Mouse (Mus musculus): ENCODE results near the gene 4931440F15Rik. TPM values are rescaled to one million over a fixed set of nuclear protein-coding genes. Genes with fewer than 3 reads are reported as not detected.
A peak's percentile ranks its signal among the peaks of the same experiment; 100 is the strongest.
"Not testable (repeated sequence)": the region's sequence is repeated elsewhere in the genome, so short reads cannot be mapped to it uniquely, and the experiment has no call there.

4931440F15Rik gene
- polyA plus RNA-seq, 1 experiment from 2014 or later: 1.3 TPM

GRCm38 (mm10) chr11:29827729-29828128, 2.3 kb upstream of the 4931440F15Rik start:
- no peaks in the 10 kb centered on the region for H3K27me3 ChIP-seq (ENCODE audit: control insufficient read depth, insufficient read depth, low read length)
- no peaks in the 10 kb centered on the region for H3K9me3 ChIP-seq (ENCODE audit: control insufficient read depth, low read length)
- 82% methylated on average over 2 of the region's 2 CpGs for WGBS
- no peak overlapping the region for H3K9ac ChIP-seq (replicated peaks; ENCODE audit: low read depth, low read length)
- ATAC-seq (ENCODE audit: low read depth): no peak
- no peak overlapping the region for H3K27ac ChIP-seq (ENCODE audit: low read depth, low read length)
- H3K4me1 ChIP-seq (ENCODE audit: control insufficient read depth, insufficient read depth, low read length): no peaks in the 10 kb centered on the region
- no peak overlapping the region for H3K4me3 ChIP-seq (ENCODE audit: low read depth, low read length)
- H3K36me3 ChIP-seq (ENCODE audit: control insufficient read depth, insufficient read depth, low read length): no peaks in the 10 kb centered on the region
- no peak overlapping the region for H3K4me2 ChIP-seq (ENCODE audit: low read depth, low read length)

GRCm38 (mm10) chr11:29826001-29826400, 533 bp upstream of the 4931440F15Rik start:
- H3K4me3 ChIP-seq (ENCODE audit: low read depth, low read length): no peak overlapping the region
- no peak overlapping the region for H3K9ac ChIP-seq (replicated peaks; ENCODE audit: low read depth, low read length)
- no peaks in the 10 kb centered on the region for H3K27me3 ChIP-seq (ENCODE audit: control insufficient read depth, insufficient read depth, low read length)
- no peak overlapping the region for H3K4me2 ChIP-seq (ENCODE audit: low read depth, low read length)
- no peaks in the 10 kb centered on the region for H3K4me1 ChIP-seq (ENCODE audit: control insufficient read depth, insufficient read depth, low read length)
- no peaks in the 10 kb centered on the region for H3K36me3 ChIP-seq (ENCODE audit: control insufficient read depth, insufficient read depth, low read length)
- no peak overlapping the region for H3K27ac ChIP-seq (ENCODE audit: low read depth, low read length)
- H3K9me3 ChIP-seq (ENCODE audit: control insufficient read depth, low read length): no peaks in the 10 kb centered on the region
- WGBS: 88% methylated on average over 1 of the region's 1 CpGs
- no peak for ATAC-seq (ENCODE audit: low read depth)

GRCm38 (mm10) chr11:29824474-29825270, 796 bp downstream of the 4931440F15Rik start:
- not testable (repeated sequence) for H3K9me3 ChIP-seq (ENCODE audit: control insufficient read depth, low read length); H3K4me3 ChIP-seq (ENCODE audit: low read depth, low read length); H3K4me1 ChIP-seq (ENCODE audit: control insufficient read depth, insufficient read depth, low read length); H3K36me3 ChIP-seq (ENCODE audit: control insufficient read depth, insufficient read depth, low read length); H3K27me3 ChIP-seq (ENCODE audit: control insufficient read depth, insufficient read depth, low read length); H3K9ac ChIP-seq (replicated peaks; ENCODE audit: low read depth, low read length); H3K27ac ChIP-seq (ENCODE audit: low read depth, low read length); H3K4me2 ChIP-seq (ENCODE audit: low read depth, low read length)
- ATAC-seq (ENCODE audit: low read depth): peak; percentile 55; the same call in 1 of the 2 replicates
- 20% methylated on average over 50 of the region's 62 CpGs for WGBS

DNA sequence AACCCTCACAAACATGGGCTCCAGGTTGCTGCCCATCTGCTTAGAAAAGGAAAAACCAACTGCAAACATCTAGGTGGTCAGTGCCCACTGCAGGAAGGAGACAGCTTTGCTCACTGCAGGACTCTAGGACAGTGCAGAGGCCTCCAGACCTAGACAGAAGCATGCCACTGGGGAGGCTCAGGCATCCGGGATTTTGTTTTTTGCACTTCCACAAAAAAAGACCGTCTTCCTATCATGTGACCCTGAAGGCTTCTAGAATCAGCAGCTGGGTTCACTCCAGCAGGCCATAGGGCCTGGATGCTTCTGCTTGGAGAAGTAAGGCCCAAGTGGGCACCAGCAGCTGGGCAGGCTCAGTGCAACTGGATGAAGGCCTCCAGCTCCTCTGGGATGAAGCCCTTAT, 2.3 kb downstream of the 4931440F15Rik start:
- no peaks in the 10 kb centered on the region for H3K9me3 ChIP-seq (ENCODE audit: control insufficient read depth, low read length)
- H3K9ac ChIP-seq (replicated peaks; ENCODE audit: low read depth, low read length): no peak overlapping the region
- H3K27me3 ChIP-seq (ENCODE audit: control insufficient read depth, insufficient read depth, low read length): no peaks in the 10 kb centered on the region
- H3K4me2 ChIP-seq (ENCODE audit: low read depth, low read length): no peak overlapping the region
- WGBS: 94% methylated on average over 2 of the region's 2 CpGs
- no peak overlapping the region for H3K27ac ChIP-seq (ENCODE audit: low read depth, low read length)
- no peaks in the 10 kb centered on the region for H3K4me1 ChIP-seq (ENCODE audit: control insufficient read depth, insufficient read depth, low read length)
- no peaks in the 10 kb centered on the region for H3K36me3 ChIP-seq (ENCODE audit: control insufficient read depth, insufficient read depth, low read length)
- no peak overlapping the region for H3K4me3 ChIP-seq (ENCODE audit: low read depth, low read length)
- no peak for ATAC-seq (ENCODE audit: low read depth)

GRCm38 (mm10) chr11:29815670-29816069, 9.8 kb downstream of the 4931440F15Rik start:
- Histone ChIP-seq H3K36me3 (ENCODE audit: control insufficient read depth, insufficient read depth, low read length) (no peaks in the 10 kb centered on the region), H3K4me2 (ENCODE audit: low read depth, low read length) (no peak overlapping the region), H3K9me3 (ENCODE audit: control insufficient read depth, low read length) (no peaks in the 10 kb centered on the region), H3K4me1 (ENCODE audit: control insufficient read depth, insufficient read depth, low read length) (no peaks in the 10 kb centered on the region), H3K4me3 (ENCODE audit: low read depth, low read length) (no peak overlapping the region), H3K9ac (replicated peaks; ENCODE audit: low read depth, low read length) (no peak overlapping the region), H3K27ac (ENCODE audit: low read depth, low read length) (no peak overlapping the region), H3K27me3 (ENCODE audit: control insufficient read depth, insufficient read depth, low read length) (no peaks in the 10 kb centered on the region)
- ATAC-seq (ENCODE audit: low read depth): no peak

DNA sequence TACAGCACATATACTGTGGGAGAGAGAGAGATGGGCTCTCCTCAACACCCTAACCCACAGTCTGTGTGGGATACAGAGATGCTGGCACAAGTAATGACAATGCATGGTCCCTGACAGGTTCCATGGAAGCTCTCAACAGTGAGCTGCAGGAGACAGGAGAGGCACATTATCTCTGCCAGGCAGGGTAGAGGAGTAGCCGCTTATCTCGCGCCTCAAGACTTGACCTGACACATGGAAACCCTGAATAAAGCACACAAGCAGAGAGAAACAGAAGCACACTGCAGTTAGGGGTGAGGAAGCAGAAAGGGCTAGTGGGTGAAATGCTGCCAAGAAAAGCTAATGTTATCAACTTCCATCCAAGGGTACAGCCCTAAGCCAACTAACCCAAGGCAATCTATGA, 10.2 kb downstream of the 4931440F15Rik start:
- Histone ChIP-seq H3K4me3 (ENCODE audit: low read depth, low read length) (no peak overlapping the region), H3K27me3 (ENCODE audit: control insufficient read depth, insufficient read depth, low read length) (no peaks in the 10 kb centered on the region), H3K4me1 (ENCODE audit: control insufficient read depth, insufficient read depth, low read length) (no peaks in the 10 kb centered on the region), H3K36me3 (ENCODE audit: control insufficient read depth, insufficient read depth, low read length) (no peaks in the 10 kb centered on the region), H3K9me3 (ENCODE audit: control insufficient read depth, low read length) (no peaks in the 10 kb centered on the region), H3K27ac (ENCODE audit: low read depth, low read length) (no peak overlapping the region), H3K9ac (replicated peaks; ENCODE audit: low read depth, low read length) (no peak overlapping the region), H3K4me2 (ENCODE audit: low read depth, low read length) (no peak overlapping the region)
- ATAC-seq (ENCODE audit: low read depth): no peak
- 94% methylated on average over 3 of the region's 3 CpGs for WGBS

DNA sequence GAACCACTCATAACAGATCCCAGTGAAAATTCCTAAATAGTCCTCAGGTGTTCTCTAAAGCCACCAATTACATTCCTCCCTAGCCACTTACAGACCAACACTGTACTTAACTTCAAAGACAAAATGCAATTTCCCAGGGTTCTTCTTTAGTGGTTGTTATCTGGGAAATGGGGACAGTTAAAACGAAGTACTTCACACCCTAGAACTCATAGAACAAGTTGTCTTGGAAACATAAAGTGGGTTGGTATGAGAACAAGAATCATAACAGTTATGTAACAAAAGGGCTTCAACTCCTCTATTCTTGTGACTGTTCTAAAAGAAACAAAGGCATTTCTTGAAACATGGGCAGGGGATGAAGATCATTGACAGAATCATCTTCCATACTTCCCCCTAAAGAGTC, 12.2 kb downstream of the 4931440F15Rik start:
- no peaks in the 10 kb centered on the region for H3K36me3 ChIP-seq (ENCODE audit: control insufficient read depth, insufficient read depth, low read length)
- 85% methylated on average over 1 of the region's 1 CpGs for WGBS
- H3K27me3 ChIP-seq (ENCODE audit: control insufficient read depth, insufficient read depth, low read length): no peaks in the 10 kb centered on the region
- ATAC-seq (ENCODE audit: low read depth): no peak
- H3K4me3 ChIP-seq (ENCODE audit: low read depth, low read length): no peak overlapping the region
- H3K9ac ChIP-seq (replicated peaks; ENCODE audit: low read depth, low read length): no peak overlapping the region
- no peaks in the 10 kb centered on the region for H3K9me3 ChIP-seq (ENCODE audit: control insufficient read depth, low read length)
- no peak overlapping the region for H3K27ac ChIP-seq (ENCODE audit: low read depth, low read length)
- no peak overlapping the region for H3K4me2 ChIP-seq (ENCODE audit: low read depth, low read length)
- H3K4me1 ChIP-seq (ENCODE audit: control insufficient read depth, insufficient read depth, low read length): no peaks in the 10 kb centered on the region

DNA sequence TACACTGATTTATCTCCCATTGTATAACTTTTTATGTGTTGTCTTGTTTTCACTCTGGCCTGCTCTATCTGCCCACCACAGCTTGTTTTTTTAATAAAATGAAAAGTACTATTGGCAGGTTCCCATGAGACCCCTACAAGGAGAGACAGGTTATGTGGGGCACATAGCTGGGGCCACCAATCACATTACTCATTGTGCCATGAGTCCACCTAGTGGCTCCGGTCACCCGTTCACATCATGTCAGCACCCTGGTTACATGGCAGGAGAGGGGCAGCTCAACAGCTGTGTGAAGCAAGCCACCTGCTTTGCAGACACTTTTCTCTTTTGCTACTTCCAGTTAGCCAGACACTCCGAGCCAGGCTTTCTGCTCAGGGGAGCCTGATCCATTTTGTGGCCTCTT, 13.0 kb downstream of the 4931440F15Rik start:
- Histone ChIP-seq H3K36me3 (ENCODE audit: control insufficient read depth, insufficient read depth, low read length) (no peaks in the 10 kb centered on the region), H3K9me3 (ENCODE audit: control insufficient read depth, low read length) (no peaks in the 10 kb centered on the region), H3K27ac (ENCODE audit: low read depth, low read length) (no peak overlapping the region), H3K4me3 (ENCODE audit: low read depth, low read length) (no peak overlapping the region), H3K4me1 (ENCODE audit: control insufficient read depth, insufficient read depth, low read length) (no peaks in the 10 kb centered on the region), H3K9ac (replicated peaks; ENCODE audit: low read depth, low read length) (no peak overlapping the region), H3K4me2 (ENCODE audit: low read depth, low read length) (no peak overlapping the region), H3K27me3 (ENCODE audit: control insufficient read depth, insufficient read depth, low read length) (no peaks in the 10 kb centered on the region)
- 69% methylated on average over 3 of the region's 3 CpGs for WGBS
- ATAC-seq (ENCODE audit: low read depth): peak; percentile 54; the same call in 1 of the 2 replicates

DNA sequence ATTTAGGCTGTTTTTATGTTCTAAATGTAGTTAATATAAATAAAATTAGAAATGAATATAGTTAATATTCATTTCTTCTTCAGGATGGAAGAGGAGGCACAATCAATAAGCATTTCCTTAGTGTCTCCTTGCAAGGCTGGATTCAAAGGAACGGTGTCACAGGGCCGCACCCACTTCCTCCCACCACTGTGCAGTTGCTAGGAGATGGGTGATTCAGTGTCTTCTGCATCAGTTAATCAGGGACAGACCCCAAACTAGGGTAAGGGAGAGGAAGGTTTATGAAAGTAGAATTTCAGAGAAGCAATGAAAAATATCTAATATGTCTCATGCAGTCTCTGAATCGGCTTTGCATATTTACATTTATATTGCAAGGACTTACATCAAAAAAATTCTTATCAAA, 15.1 kb downstream of the 4931440F15Rik start:
- WGBS: 74% methylated on average over 3 of the region's 3 CpGs

More for the DNA sequence above, 15.1 kb downstream of the 4931440F15Rik start:
- H3K27ac ChIP-seq (ENCODE audit: low read depth, low read length): no peak overlapping the region
- no peak overlapping the region for H3K4me2 ChIP-seq (ENCODE audit: low read depth, low read length)
- H3K9ac ChIP-seq (replicated peaks; ENCODE audit: low read depth, low read length): no peak overlapping the region
- ATAC-seq (ENCODE audit: low read depth): no peak
- no peaks in the 10 kb centered on the region for H3K9me3 ChIP-seq (ENCODE audit: control insufficient read depth, low read length)
- H3K27me3 ChIP-seq (ENCODE audit: control insufficient read depth, insufficient read depth, low read length): no peaks in the 10 kb centered on the region
- no peaks in the 10 kb centered on the region for H3K4me1 ChIP-seq (ENCODE audit: control insufficient read depth, insufficient read depth, low read length)
- H3K36me3 ChIP-seq (ENCODE audit: control insufficient read depth, insufficient read depth, low read length): no peaks in the 10 kb centered on the region
- no peak overlapping the region for H3K4me3 ChIP-seq (ENCODE audit: low read depth, low read length)

Measured in neural tube, embryonic 14.5 days (tissue).